Mouse (Mus musculus) G1E (cell line): ENCODE measurements around the gene B4galnt1. TPM values are rescaled to one million over a fixed set of nuclear protein-coding genes. Genes with fewer than 3 reads are reported as not detected.

Experiments
- ATAC-seq: 2 replicates; pipeline ENCODE4 v1.8.0; 2016; ENCODE audit warnings: mild to moderate bottlenecking; ENCODE audit not compliant: insufficient number of reproducible peaks, poor library complexity, low FRiP score, severe bottlenecking; ENCODE audit errors: extremely low read depth
- DNase-seq: peaks from one replicate; pipeline ENCODE4 v3.0.0; 2012; ENCODE audit warnings: low spot score
- H3K27me3 ChIP-seq: 2 replicates; pipeline ENCODE4 v1.6.1; 2012; ENCODE audit warnings: mild to moderate bottlenecking, low read length, inconsistent platforms; ENCODE audit not compliant: insufficient read depth
- H3K36me3 ChIP-seq: replicated peaks from 2 replicates; pipeline ENCODE3; 2012; ENCODE audit warnings: mild to moderate bottlenecking, inconsistent platforms
- H3K4me1 ChIP-seq: 2 replicates; pipeline ENCODE4 v1.6.1; 2012; ENCODE audit warnings: low read depth, low read length, inconsistent platforms, mixed read lengths; ENCODE audit not compliant: insufficient read depth
- H3K4me3 ChIP-seq: 2 replicates; pipeline ENCODE4 v1.5.1; 2012; ENCODE audit warnings: low read depth, mild to moderate bottlenecking, inconsistent platforms, low read length, moderate library complexity, mixed read lengths
- H3K9me3 ChIP-seq: replicated peaks from 2 replicates; pipeline ENCODE4 v1.6.1; 2012; ENCODE audit warnings: inconsistent platforms
- CTCF ChIP-seq: IDR thresholded peaks from 2 replicates; pipeline ENCODE4 v1.5.1; 2012; ENCODE audit warnings: low read depth, low read length, inconsistent platforms, mixed read lengths
- GATA1 ChIP-seq: IDR thresholded peaks from 2 replicates; pipeline ENCODE4 v1.6.1; 2012; ENCODE audit warnings: borderline replicate concordance, low read length, inconsistent platforms, mixed read lengths
- GATA2 ChIP-seq: IDR thresholded peaks from 2 replicates; pipeline ENCODE4 v1.6.1; 2012; ENCODE audit warnings: low read depth, low read length, inconsistent platforms, borderline replicate concordance
- POLR2AphosphoS5 ChIP-seq: IDR thresholded peaks from 2 replicates; pipeline ENCODE4 v1.6.1; 2012; ENCODE audit warnings: low read depth, low read length, inconsistent platforms; ENCODE audit not compliant: insufficient replicate concordance
- TAL1 ChIP-seq: conservative IDR thresholded peaks from 2 replicates; pipeline ENCODE4 v1.6.1; 2012; ENCODE audit warnings: low read depth, low read length, inconsistent platforms, mixed read lengths
- polyA plus RNA-seq: library from polyadenylated mRNA; stranded (reverse); fragments of >175 nt; gene quantifications from 2 replicates; pipeline ENCODE4 v1.2.3, GENCODE M21; 2012
- total RNA-seq, 2 experiments: library from RNA; stranded (forward) in 1 of 2; stranded (reverse) in 1 of 2; fragments of 200-1000 nt in 1 of 2; fragments of >200 nt in 1 of 2; fragmentation: Nextera tagmentation in 1 of 2; gene quantifications; 2 replicates each; pipeline ENCODE4 v1.2.3; 2014 to 2017

The B4galnt1 gene
- total and polyA plus RNA-seq, 3 experiments: 65.0 to 318 (median 173) TPM

DNA sequence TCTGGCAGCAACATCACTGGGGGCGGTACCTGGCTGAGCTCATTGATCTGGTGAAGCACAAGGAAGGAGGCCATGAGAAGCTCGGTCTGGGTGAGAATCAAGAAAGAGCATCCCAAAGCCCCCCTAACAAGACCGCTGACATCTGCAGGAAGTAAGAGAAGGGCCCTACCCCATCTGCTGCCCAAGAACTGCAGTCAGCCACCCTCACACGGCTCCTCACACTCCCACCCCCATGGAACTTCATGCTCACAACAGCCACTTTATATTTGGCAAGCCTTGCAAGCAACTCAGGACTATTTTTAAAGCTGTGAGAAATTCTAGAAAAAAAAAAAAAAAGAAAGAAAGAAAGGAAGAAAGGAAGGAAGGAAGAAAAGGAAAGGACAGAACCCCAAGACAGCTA, 43.9 kb downstream of the B4galnt1 start:
- TF ChIP-seq TAL1 (no peak), GATA2 (no peak), POLR2AphosphoS5 (no peak), CTCF (no peak), GATA1 (no peak)
- H3K36me3 ChIP-seq: peaks cover 67% of the 10 kb centered on the region
- ATAC-seq (no peak), DNase-seq (no peak)
- peaks cover 79% of the 10 kb centered on the region for H3K4me1 ChIP-seq
- no peaks in the 10 kb centered on the region for H3K9me3 ChIP-seq
- no peaks in the 10 kb centered on the region for H3K27me3 ChIP-seq
- peak overlapping the region; percentile 92 for H3K4me3 ChIP-seq

- no peaks in the 10 kb centered on the region for H3K9me3 ChIP-seq
- peak overlapping the region; percentile 92 for H3K4me3 ChIP-seq
- H3K36me3 ChIP-seq: peaks cover 56% of the 10 kb centered on the region
- H3K27me3 ChIP-seq: no peaks in the 10 kb centered on the region
- peaks cover 78% of the 10 kb centered on the region for H3K4me1 ChIP-seq
- TF ChIP-seq TAL1 (no peak), CTCF (no peak), POLR2AphosphoS5 (no peak), GATA2 (no peak), GATA1 (no peak)
- no peak for ATAC-seq
- no peak for DNase-seq
These were observed 45.0 kb downstream of the B4galnt1 start for GRCm38 (mm10) chr10:127209928-127210570.

DNA sequence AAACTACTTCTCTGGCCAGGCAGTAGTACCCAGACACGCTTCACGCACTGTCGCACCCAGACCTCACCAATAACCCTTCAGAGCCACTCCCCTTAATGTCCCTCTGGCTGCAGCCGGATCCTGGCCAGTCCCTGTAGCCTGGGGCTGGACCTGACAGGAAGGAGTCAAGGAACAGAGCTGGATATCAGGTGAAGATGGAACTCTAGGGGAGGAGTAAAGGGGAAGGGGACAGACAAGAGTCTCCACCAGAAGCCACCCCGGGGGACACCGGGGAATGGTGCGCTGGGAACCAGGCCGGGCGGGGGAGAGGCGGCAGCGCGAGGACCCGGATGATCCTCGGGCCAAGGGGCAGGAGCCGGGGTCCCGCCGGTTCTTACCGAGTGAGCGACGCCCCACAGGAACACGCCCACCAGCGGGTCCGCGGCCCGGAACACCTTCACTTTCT, 46.0 kb downstream of the B4galnt1 start:
- Histone ChIP-seq H3K36me3 (peaks cover 46% of the 10 kb centered on the region), H3K4me3 (peak overlapping the region; percentile 92), H3K27me3 (no peaks in the 10 kb centered on the region), H3K4me1 (peaks cover 76% of the 10 kb centered on the region), H3K9me3 (no peaks in the 10 kb centered on the region)
- DNase-seq (no peak), ATAC-seq (peak; percentile 36; the same call in 1 of the 2 replicates)
- TF ChIP-seq GATA2 (no peak), POLR2AphosphoS5 (no peak), GATA1 (no peak), TAL1 (no peak), CTCF (no peak)

DNA sequence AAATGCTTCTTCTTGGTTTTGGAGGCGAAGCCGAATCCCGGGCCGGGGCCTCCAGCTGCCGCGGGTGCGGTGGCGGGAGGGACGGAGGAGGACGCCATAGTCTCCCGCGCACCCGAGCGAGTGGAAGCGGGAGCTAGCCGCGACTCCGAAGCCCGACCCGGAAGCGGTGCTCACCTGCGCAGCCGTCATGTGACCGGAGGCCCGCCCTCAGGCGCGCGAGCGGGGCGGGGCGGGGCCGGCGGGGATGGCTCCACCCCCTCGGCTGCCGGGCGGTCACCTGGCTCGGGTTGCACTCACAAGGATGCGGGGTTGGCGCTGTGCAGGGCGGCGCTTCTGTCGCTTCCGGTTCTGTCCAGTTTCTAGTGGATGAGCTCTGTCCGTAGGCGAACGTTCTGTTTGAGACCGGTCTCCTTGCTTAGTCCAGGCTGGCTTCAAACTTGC, 46.4 kb downstream of the B4galnt1 start, which contains the start of gene Pip4k2c:
Gene Pip4k2c (minus strand): TSS at position 172 of the 441 bp plus-strand sequence.
- H3K36me3 ChIP-seq: peaks cover 42% of the 10 kb centered on the region
- no peaks in the 10 kb centered on the region for H3K9me3 ChIP-seq
- H3K27me3 ChIP-seq: no peaks in the 10 kb centered on the region
- H3K4me1 ChIP-seq: peaks cover 71% of the 10 kb centered on the region
- ATAC-seq: peak; percentile 66
- H3K4me3 ChIP-seq: peak within 1 kb of the TSS; percentile 92
- TF ChIP-seq TAL1 (no peak), GATA2 (no peak), POLR2AphosphoS5 (no peak), CTCF (no peak), GATA1 (no peak)
- peak; percentile 79 for DNase-seq

- no peak overlapping the region for H3K4me3 ChIP-seq
- peaks cover 55% of the 10 kb centered on the region for H3K4me1 ChIP-seq
- DNase-seq (no peak), ATAC-seq (no peak)
- TF ChIP-seq GATA1: no peak
- no peak for TF ChIP-seq GATA2
- TF ChIP-seq POLR2AphosphoS5: no peak
- TF ChIP-seq CTCF: no peak
- no peak for TF ChIP-seq TAL1
- H3K9me3 ChIP-seq: no peaks in the 10 kb centered on the region
- H3K27me3 ChIP-seq: no peaks in the 10 kb centered on the region
- H3K36me3 ChIP-seq: peaks cover 23% of the 10 kb centered on the region
These were observed 48.2 kb downstream of the B4galnt1 start for GRCm38 (mm10) chr10:127213272-127213671.

GRCm38 (mm10) chr10:127213704-127214421, 48.8 kb downstream of the B4galnt1 start:
- H3K9me3 ChIP-seq: no peaks in the 10 kb centered on the region
- no peak for DNase-seq
- H3K4me1 ChIP-seq: peaks cover 51% of the 10 kb centered on the region
- H3K27me3 ChIP-seq: no peaks in the 10 kb centered on the region
- no peak for ATAC-seq
- H3K36me3 ChIP-seq: peaks cover 18% of the 10 kb centered on the region
- H3K4me3 ChIP-seq: no peak overlapping the region
- TF ChIP-seq TAL1 (no peak), CTCF (no peak), GATA1 (no peak), POLR2AphosphoS5 (no peak), GATA2 (no peak)
